Mouse (Mus musculus): Measurements from ENCODE around the gene Pecr.
A peak's percentile ranks its signal among the peaks of the same experiment; 100 is the strongest.

DNA sequence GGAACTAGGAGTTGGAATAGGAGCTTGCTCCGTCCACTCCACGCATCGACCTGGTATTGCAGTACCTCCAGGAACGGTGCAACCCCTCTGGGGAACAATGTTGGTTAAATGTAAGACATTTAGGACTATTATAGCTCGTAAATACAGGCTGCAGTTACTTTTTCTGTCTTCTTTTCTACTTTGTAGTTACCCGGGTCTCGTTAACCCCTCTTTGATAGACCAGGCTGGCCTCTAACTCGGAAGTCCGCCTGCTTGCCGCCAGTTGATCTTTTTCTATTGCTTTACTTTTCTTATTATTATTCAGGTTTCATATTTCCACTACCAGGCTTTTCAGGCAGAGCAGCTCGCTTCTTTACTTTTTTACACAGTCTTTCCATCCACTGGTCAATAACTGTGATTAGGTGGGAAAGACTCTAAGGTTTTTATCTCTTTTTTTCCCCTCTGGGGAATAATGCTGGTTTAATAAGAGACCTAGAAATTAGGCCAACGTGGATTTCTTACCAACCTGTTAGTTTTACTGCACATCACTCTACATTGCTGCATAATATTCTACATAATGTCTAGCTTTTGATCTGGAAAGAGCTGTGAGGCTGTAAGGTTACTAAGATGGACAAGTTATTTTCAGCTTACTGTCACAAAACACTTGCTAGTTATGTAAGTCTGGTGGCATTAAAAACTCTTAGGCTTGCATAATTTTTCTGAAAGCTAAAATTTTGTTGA lies 39.6 kb downstream of the Pecr start:
- TF ChIP-seq CTCF (IDR thresholded peaks at IDR 0.05; ENCODE audit: low read depth, low read length) (no peak), POLR2A (IDR thresholded peaks at IDR 0.05; ENCODE audit: borderline replicate concordance, low read depth, low read length) (peak; percentile 96; the same call in 1 of the 2 replicates)

All from bone marrow macrophage, adult 2 months (primary cell).